Mouse (Mus musculus) liver, adult 2 months (tissue): Measurements from ENCODE around the gene Zfp36l1. TPM values are rescaled to one million over a fixed set of nuclear protein-coding genes. Genes with fewer than 3 reads are reported as not detected.

ENCODE experiments used
- DNase-seq: peaks from one replicate; pipeline ENCODE4 v3.0.0-alpha.2; 2011; ENCODE audit warnings: low read depth, low spot score; ENCODE audit errors: extremely low read depth
- H3K27ac ChIP-seq: fragments of 200-500 bp; replicated peaks from 2 replicates; pipeline ENCODE4 v1.5.1; 2012; ENCODE audit warnings: low read depth, mild to moderate bottlenecking, control low read depth, inconsistent platforms, low read length; ENCODE audit not compliant: insufficient read depth
- H3K27me3 ChIP-seq: fragments of 200-500 bp; 2 replicates; pipeline ENCODE4 v1.6.1; 2012; ENCODE audit warnings: mild to moderate bottlenecking, moderate library complexity, low read length, inconsistent platforms; ENCODE audit not compliant: control insufficient read depth, insufficient read depth
- H3K36me3 ChIP-seq: fragments of 200-500 bp; 2 replicates; pipeline ENCODE4 v1.6.1; 2012; ENCODE audit warnings: low read length, inconsistent platforms; ENCODE audit not compliant: control insufficient read depth, insufficient read depth
- H3K4me1 ChIP-seq: fragments of 200-500 bp; 2 replicates; pipeline ENCODE4 v1.6.1; 2011; ENCODE audit warnings: low read length; ENCODE audit not compliant: control insufficient read depth, insufficient read depth
- H3K4me3 ChIP-seq: fragments of 200-500 bp; 2 replicates; pipeline ENCODE4 v1.5.1; 2011; ENCODE audit warnings: low read depth, mild to moderate bottlenecking, control low read depth, low read length, moderate library complexity; ENCODE audit not compliant: insufficient read depth
- H3K79me2 ChIP-seq: fragments of 200-500 bp; 2 replicates; pipeline ENCODE4 v1.6.1; 2012; ENCODE audit warnings: inconsistent platforms, mild to moderate bottlenecking, low read length, moderate library complexity; ENCODE audit not compliant: control insufficient read depth, insufficient read depth
- H3K9ac ChIP-seq: fragments of 200-500 bp; 2 replicates; pipeline ENCODE4 v1.6.1; 2012; ENCODE audit warnings: low read depth, mild to moderate bottlenecking, control low read depth, inconsistent platforms, low read length
- CTCF ChIP-seq: fragments of 200-500 bp; IDR thresholded peaks from 2 replicates; pipeline ENCODE4 v1.5.1; 2011; ENCODE audit warnings: low read depth, low read length, control low read depth
- POLR2A ChIP-seq: fragments of 200-500 bp; IDR thresholded peaks from 2 replicates; pipeline ENCODE4 v1.6.1; 2011; ENCODE audit warnings: low read length, control low read depth; ENCODE audit not compliant: insufficient read depth; ENCODE audit errors: extremely low read depth
- WGBS: fragments of 180-500 bp; shearing (Covaris S2); methylation state at CpG from one replicate; pipeline ENCODE4 v1.1.7; 2018; 5-methylcytosine and 5-hydroxymethylcytosine counted together
- polyA plus RNA-seq: library from polyadenylated mRNA; depleted of rRNA; stranded (reverse); fragments of >200 nt; gene quantifications from 2 replicates; pipeline ENCODE4 v1.2.3, GENCODE M21; 2012
- total RNA-seq: library from RNA; depleted of rRNA; stranded (reverse); fragments of >200 nt; gene quantifications from 2 replicates; pipeline ENCODE4 v1.2.3, GENCODE M21; 2014

Zfp36l1 gene
- total and polyA plus RNA-seq, 2 experiments = 15.4 to 125 TPM

DNA sequence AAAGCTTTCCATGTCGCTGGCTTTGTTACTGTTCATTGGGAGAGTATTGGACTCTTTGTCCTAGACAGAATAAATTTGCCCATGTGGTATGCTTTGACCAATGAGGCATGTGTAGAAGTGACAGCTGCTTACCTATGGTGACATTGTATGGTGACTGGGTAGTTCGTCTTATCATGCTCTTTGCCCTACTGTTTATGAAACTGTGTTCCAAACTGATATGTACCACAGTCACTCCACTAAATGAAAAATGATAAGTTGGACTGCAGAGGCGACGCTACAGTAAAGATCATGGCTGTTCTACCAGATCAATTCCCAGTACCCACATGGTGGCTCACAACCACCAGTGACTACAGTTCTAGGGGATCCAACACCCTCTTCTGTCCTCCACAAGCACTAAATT is 24.7 kb downstream of the Zfp36l1 start:
- no peaks in the 10 kb centered on the region for H3K27me3 ChIP-seq
- DNase-seq = no peak
- WGBS = 73% methylated on average over 4 of the region's 4 CpGs
- H3K27ac ChIP-seq = no peak overlapping the region
- no peaks in the 10 kb centered on the region for H3K79me2 ChIP-seq
- H3K9ac ChIP-seq = no peak overlapping the region
- H3K36me3 ChIP-seq = no peaks in the 10 kb centered on the region
- H3K4me3 ChIP-seq = no peak overlapping the region
- H3K4me1 ChIP-seq = peaks cover 17% of the 10 kb centered on the region
- TF ChIP-seq CTCF (no peak), POLR2A (no peak)

DNA sequence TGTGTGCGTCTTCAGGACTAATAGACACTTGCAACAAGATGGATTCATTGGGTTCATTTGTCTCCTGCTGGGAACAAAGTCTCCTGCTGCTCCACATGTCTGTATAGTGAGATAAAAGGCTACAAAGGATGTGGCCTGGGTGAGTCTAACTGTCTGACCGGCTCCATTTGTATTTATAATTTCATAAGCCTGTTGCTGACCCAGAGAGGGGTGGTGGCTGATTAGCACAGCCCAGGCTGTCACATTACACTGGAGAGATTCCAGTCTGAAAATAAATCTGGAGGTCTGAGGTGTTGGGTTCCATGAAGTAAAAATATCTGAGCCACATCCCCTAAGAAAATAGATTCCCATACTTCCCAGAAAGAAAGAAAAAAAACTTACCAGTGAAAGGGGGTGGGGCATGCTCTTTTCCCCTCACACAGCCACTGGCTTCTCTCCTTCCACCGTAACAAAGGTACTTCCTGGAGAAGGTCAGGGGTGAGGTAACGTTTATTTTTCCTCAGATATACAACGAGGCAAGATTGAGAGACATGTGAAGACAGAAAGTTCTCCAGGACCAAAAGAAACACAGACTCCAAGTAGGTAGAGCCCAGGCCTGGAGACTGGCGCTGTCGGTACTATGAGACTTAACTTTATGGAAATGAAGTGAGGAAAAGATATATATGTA is 28.2 kb downstream of the Zfp36l1 start:
- 31% methylated on average over 7 of the region's 7 CpGs for WGBS

DNA sequence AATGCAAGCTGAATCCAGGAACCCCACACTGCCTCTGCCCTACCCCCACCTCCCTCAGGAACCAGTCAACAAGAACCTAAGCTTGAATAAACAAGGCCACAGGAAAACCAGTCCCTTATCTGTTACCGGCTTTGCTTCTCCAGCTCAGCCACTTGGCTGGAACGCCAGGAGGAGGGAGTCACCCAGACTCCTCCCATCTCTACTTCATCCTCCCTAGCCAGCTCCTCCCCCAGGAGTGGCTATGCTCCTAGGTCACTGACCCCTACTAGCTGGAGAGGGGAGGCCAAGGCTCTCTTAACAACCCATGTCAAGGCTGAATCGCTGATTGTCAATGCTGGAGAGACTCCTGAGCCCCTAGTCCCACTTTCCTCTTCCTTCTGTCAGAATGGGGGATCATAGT is 28.9 kb downstream of the Zfp36l1 start:
- Histone ChIP-seq H3K27ac (peak overlapping the region; percentile 84), H3K4me3 (no peak overlapping the region), H3K36me3 (no peaks in the 10 kb centered on the region), H3K27me3 (no peaks in the 10 kb centered on the region), H3K79me2 (no peaks in the 10 kb centered on the region), H3K4me1 (peaks cover 29% of the 10 kb centered on the region), H3K9ac (peak overlapping the region; percentile 13)
- TF ChIP-seq CTCF = no peak
- no peak for TF ChIP-seq POLR2A
- 5% methylated on average over 3 of the region's 3 CpGs for WGBS
- DNase-seq = peak; percentile 98

More for the DNA sequence above, 28.2 kb downstream of the Zfp36l1 start:
- Histone ChIP-seq H3K36me3 (no peaks in the 10 kb centered on the region), H3K79me2 (no peaks in the 10 kb centered on the region), H3K27me3 (no peaks in the 10 kb centered on the region), H3K4me1 (peaks cover 22% of the 10 kb centered on the region), H3K9ac (no peak overlapping the region; the same call in 1 of the 2 replicates), H3K27ac (peak overlapping the region; percentile 82), H3K4me3 (no peak overlapping the region)
- no peak for TF ChIP-seq POLR2A
- no peak for TF ChIP-seq CTCF
- DNase-seq = no peak

DNA sequence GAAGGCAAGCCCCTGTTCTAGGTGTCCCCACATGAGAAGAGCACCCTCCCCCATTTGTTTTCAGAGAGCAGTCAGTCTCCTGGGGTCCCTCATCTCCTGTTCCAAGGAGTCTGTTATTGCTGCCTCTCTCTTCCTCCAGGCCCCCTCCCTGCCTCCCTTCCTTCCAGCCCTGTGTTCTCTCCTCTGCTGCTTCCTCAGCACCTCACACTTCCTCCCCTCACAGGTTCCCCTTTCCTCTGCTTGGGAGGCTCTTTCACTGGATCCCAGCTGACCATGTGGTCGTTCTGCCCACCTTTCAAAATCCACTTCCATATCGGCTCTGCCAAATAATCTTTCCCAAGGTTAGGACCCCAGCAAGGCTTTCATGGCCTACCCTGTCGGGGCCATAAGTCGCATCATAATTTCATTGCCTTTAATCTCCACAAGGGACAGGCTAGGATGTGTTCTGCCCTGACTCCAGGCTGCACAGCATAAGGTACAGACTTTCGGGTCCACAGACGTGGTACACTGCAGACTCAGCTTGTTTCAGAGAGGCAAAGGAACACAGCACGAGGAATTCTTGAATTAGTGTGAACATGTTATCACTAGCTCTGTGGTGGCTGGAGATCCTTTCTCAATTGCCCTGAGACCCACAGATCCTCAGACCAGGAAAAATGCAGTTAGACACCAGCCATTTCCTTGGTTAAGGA is 29.5 kb downstream of the Zfp36l1 start:
- no peaks in the 10 kb centered on the region for H3K36me3 ChIP-seq
- no peak overlapping the region for H3K4me3 ChIP-seq
- peak overlapping the region; percentile 84 for H3K27ac ChIP-seq
- no peak for DNase-seq
- TF ChIP-seq POLR2A = no peak
- TF ChIP-seq CTCF = no peak
- H3K27me3 ChIP-seq = no peaks in the 10 kb centered on the region
- H3K79me2 ChIP-seq = no peaks in the 10 kb centered on the region
- H3K9ac ChIP-seq = peak overlapping the region; percentile 13
- peaks cover 28% of the 10 kb centered on the region for H3K4me1 ChIP-seq
- 37% methylated on average over 7 of the region's 7 CpGs for WGBS

DNA sequence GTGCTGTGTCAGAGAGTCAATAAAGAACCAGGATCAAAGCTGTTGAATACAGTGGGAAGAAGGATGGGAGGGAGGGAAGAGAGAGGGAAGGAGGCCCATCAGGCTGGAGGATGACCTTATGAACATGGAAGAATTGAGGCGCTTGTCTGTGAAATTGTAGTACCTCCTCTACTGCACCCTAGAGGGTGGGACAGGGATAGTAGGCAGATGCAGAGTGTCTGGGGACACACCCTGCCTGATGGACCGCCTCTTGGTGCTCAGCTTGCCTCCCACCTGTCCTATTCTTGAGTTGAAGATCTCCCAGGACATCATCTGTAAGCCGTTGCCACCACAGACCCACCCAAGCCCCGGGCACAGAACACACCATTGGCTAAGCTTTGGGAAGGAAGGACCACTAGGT is 30.1 kb downstream of the Zfp36l1 start:
- Histone ChIP-seq H3K79me2 (no peaks in the 10 kb centered on the region), H3K27ac (peak overlapping the region; percentile 84), H3K27me3 (no peaks in the 10 kb centered on the region), H3K4me1 (peaks cover 26% of the 10 kb centered on the region), H3K4me3 (no peak overlapping the region), H3K9ac (no peak overlapping the region), H3K36me3 (no peaks in the 10 kb centered on the region)
- TF ChIP-seq CTCF (peak; percentile 13; the same call in 1 of the 2 replicates), POLR2A (no peak)
- DNase-seq = no peak
- WGBS = 89% methylated on average over 4 of the region's 4 CpGs

DNA sequence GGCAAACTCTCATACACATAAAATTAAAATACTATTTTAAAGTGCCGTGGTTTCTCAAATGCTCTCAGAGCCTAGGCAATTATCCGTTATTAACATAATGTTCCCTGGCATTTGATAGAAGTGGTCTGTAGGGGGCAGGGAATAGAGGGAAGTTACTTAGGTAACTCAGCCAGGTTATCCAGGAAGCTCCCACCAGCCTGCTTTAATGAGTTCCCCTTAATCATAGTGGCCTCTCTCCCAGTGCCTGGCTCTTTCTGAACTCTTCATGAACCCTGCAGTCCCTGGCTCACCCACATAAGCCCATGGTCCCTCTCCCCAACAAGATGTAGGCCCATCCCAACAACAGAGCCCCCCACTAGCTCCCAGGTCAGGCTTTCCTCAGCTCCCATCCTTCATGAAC is 31.4 kb downstream of the Zfp36l1 start:
- 99% methylated on average over 2 of the region's 2 CpGs for WGBS
- H3K79me2 ChIP-seq = no peaks in the 10 kb centered on the region
- H3K27ac ChIP-seq = no peak overlapping the region
- H3K4me1 ChIP-seq = peaks cover 26% of the 10 kb centered on the region
- H3K27me3 ChIP-seq = no peaks in the 10 kb centered on the region
- no peak for DNase-seq
- H3K36me3 ChIP-seq = no peaks in the 10 kb centered on the region
- H3K9ac ChIP-seq = no peak overlapping the region
- no peak for TF ChIP-seq POLR2A
- TF ChIP-seq CTCF = no peak
- no peak overlapping the region for H3K4me3 ChIP-seq
